Mouse (Mus musculus) cortical plate, adult 2 months (tissue): ENCODE measurements around the gene Mrpl42.

Experiments
- CTCF ChIP-seq: fragments of 200-500 bp; IDR thresholded peaks from 2 replicates; pipeline ENCODE4 v1.5.1; 2011; ENCODE audit warnings: mild to moderate bottlenecking, control low read depth, low read length; ENCODE audit not compliant: insufficient read depth; ENCODE audit errors: extremely low read depth
- POLR2A ChIP-seq: fragments of 200-500 bp; IDR thresholded peaks from 2 replicates; pipeline ENCODE4 v1.6.1; 2011; ENCODE audit warnings: mild to moderate bottlenecking, low read length, control low read depth; ENCODE audit not compliant: insufficient read depth; ENCODE audit errors: extremely low read depth

DNA sequence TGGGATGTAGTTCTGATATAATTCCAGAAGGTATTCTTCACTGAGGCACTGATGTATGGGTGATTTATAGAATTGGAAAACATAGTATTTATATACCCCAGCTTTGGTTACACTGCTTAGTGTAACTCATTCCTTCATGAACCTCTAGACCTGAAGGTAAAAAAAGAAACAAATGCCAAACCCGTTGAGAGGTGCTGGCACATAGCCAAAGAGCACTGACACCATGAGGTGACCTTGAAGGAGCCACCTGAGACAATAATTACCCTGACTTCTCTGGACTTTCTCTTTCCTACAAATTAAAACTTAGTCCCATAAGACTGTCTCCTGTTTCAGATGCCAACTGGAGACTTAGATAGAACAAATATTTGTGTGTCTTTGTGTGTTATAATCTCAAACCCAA is 2.6 kb upstream of the Mrpl42 start:
- no peak for TF ChIP-seq CTCF
- no peak for TF ChIP-seq POLR2A
